Mouse (Mus musculus) bone marrow macrophage, adult 2 months (primary cell): ENCODE measurements around the gene Cog4. TPM values are rescaled to one million over a fixed set of nuclear protein-coding genes. Genes with fewer than 3 reads are reported as not detected.
"Not testable (repeated sequence)": the region's sequence is repeated elsewhere in the genome, so short reads cannot be mapped to it uniquely, and the experiment has no call there.

Source experiments
- H3K27ac ChIP-seq: 2 replicates; pipeline ENCODE4 v1.5.1; 2012; ENCODE audit warnings: low read depth, low read length; ENCODE audit not compliant: insufficient read depth
- H3K4me1 ChIP-seq: 2 replicates; pipeline ENCODE4 v1.6.1; 2012; ENCODE audit warnings: low read length; ENCODE audit not compliant: control insufficient read depth, insufficient read depth
- H3K4me3 ChIP-seq: 2 replicates; pipeline ENCODE4 v1.5.1; 2012; ENCODE audit warnings: mild to moderate bottlenecking, low read length, moderate library complexity; ENCODE audit not compliant: insufficient read depth
- CTCF ChIP-seq: IDR thresholded peaks from 2 replicates; pipeline ENCODE4 v1.5.1; 2012; ENCODE audit warnings: low read depth, mild to moderate bottlenecking, low read length, moderate library complexity
- POLR2A ChIP-seq: IDR thresholded peaks from 2 replicates; pipeline ENCODE4 v1.6.1; 2012; ENCODE audit warnings: mild to moderate bottlenecking, low read depth, low read length, borderline replicate concordance
- polyA plus RNA-seq: library from polyadenylated mRNA; stranded (reverse); fragments of >200 nt; gene quantifications from 2 replicates; pipeline ENCODE4 v1.2.4, GENCODE M21; 2012; ENCODE audit not compliant: missing spikeins, insufficient read depth, insufficient read length

Cog4 gene
- polyA plus RNA-seq, 1 experiment, result 33.5 TPM

DNA sequence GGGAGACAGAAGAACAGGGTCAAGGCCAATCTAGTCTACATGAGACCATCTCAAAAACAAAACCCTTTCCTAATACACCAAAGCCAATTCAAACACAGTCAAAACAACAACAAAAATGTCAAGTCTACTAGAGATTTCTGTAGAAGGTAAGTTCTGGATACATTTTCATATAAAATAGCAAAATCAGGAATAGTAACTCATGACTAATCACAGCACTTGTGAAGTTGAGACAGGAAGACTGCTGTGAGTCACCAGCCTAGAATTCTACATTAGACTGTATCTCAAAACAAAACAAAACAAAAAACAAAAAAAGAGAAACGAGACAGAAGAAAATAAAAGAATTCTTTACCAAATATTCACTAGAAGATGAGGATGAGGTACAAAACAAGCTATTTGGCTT, 21.5 kb upstream of the Cog4 start:
- no peak for TF ChIP-seq POLR2A
- no peak for TF ChIP-seq CTCF
- Histone ChIP-seq H3K4me1 (peaks cover 12% of the 10 kb centered on the region), H3K4me3 (no peak overlapping the region), H3K27ac (no peak overlapping the region; the same call in 1 of the 2 replicates)

- TF ChIP-seq CTCF (no peak), POLR2A (no peak)
- Histone ChIP-seq H3K4me1 (peaks cover 12% of the 10 kb centered on the region), H3K4me3 (no peak overlapping the region), H3K27ac (no peak overlapping the region)
These were observed 17.9 kb upstream of the Cog4 start for GRCm38 (mm10) chr8:110828511-110828910.

GRCm38 (mm10) chr8:110831956-110832355, 14.4 kb upstream of the Cog4 start:
- Histone ChIP-seq H3K27ac (no peak overlapping the region), H3K4me3 (no peak overlapping the region), H3K4me1 (peaks cover 4% of the 10 kb centered on the region; the same call in 1 of the 2 replicates)
- TF ChIP-seq CTCF, result no peak

DNA sequence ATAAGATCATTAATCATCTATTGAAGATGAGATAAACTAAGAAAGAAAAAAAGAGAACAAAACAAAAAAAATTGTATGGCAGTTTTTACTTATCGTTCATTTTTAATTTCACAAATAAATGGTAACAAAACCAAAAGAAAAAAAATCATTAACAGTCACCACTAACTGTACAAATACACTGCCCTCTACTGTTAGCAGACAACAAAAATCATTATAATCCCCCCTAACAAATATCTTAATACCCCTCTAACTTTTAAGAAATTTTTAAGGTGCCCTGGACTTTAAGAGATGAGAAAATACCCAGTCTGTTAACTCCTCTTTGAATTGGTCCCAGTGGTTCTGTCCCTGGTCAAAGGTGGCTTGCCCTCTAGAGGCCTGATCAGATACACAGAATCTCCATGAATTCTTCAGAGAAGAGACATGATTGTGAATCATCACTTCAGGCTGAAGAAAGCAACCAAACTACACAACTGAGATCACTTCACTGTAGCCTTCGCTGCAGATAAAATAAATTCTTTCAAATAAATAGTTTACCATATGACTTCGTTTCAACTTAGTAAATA, 4.3 kb upstream of the Cog4 start:
- Histone ChIP-seq H3K4me3 (no peak overlapping the region), H3K27ac (no peak overlapping the region), H3K4me1 (peaks cover 4% of the 10 kb centered on the region; the same call in 1 of the 2 replicates)
- TF ChIP-seq POLR2A, result no peak
- no peak for TF ChIP-seq CTCF

DNA sequence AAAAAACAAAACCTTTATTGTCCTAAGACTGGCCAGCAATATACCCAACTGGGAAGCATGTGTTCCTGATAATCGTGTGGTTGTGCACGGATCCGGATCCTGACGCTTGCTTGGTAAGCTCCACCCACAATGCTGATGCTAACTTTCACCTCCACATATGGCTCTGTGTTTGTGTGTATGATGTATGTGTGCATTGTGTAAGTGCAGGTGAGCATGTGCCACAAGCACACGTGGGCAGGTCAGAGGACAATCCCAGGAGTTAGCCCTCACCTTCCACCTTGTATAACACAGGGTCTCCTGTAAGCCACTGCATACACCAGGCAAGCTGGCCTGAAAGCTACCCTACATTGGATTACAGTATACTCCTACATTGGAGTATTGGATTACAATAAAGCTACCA, 3.2 kb upstream of the Cog4 start:
- peaks cover 7% of the 10 kb centered on the region; the same call in 1 of the 2 replicates for H3K4me1 ChIP-seq
- no peak overlapping the region for H3K27ac ChIP-seq
- H3K4me3 ChIP-seq, result no peak overlapping the region
- TF ChIP-seq CTCF, result no peak
- TF ChIP-seq POLR2A, result no peak

- Histone ChIP-seq H3K4me3 (peak overlapping the region; percentile 45; the same call in 1 of the 2 replicates), H3K27ac (no peak overlapping the region), H3K4me1 (peaks cover 9% of the 10 kb centered on the region; the same call in 1 of the 2 replicates)
- TF ChIP-seq POLR2A, result no peak
- no peak for TF ChIP-seq CTCF
These were observed 1.5 kb upstream of the Cog4 start for GRCm38 (mm10) chr8:110844941-110845340.

- Histone ChIP-seq H3K4me3 (peak overlapping the region; percentile 80), H3K27ac (peak overlapping the region; percentile 75), H3K4me1 (peaks cover 9% of the 10 kb centered on the region; the same call in 1 of the 2 replicates)
- TF ChIP-seq POLR2A (no peak), CTCF (no peak)
These were observed 487 bp upstream of the Cog4 start for GRCm38 (mm10) chr8:110845821-110846404.

GRCm38 (mm10) chr8:110847171-110847549, 760 bp downstream of the Cog4 start:
- TF ChIP-seq POLR2A, result no peak
- TF ChIP-seq CTCF, result no peak
- H3K4me1 ChIP-seq, result peaks cover 9% of the 10 kb centered on the region; the same call in 1 of the 2 replicates
- peak overlapping the region; percentile 73 for H3K4me3 ChIP-seq
- H3K27ac ChIP-seq, result peak overlapping the region; percentile 75

- no peak for TF ChIP-seq CTCF
- peaks cover 9% of the 10 kb centered on the region; the same call in 1 of the 2 replicates for H3K4me1 ChIP-seq
- H3K27ac ChIP-seq, result peak overlapping the region; percentile 75; the same call in 1 of the 2 replicates
- peak overlapping the region; percentile 73 for H3K4me3 ChIP-seq
These were observed 1.5 kb downstream of the Cog4 start for GRCm38 (mm10) chr8:110847645-110848495.

DNA sequence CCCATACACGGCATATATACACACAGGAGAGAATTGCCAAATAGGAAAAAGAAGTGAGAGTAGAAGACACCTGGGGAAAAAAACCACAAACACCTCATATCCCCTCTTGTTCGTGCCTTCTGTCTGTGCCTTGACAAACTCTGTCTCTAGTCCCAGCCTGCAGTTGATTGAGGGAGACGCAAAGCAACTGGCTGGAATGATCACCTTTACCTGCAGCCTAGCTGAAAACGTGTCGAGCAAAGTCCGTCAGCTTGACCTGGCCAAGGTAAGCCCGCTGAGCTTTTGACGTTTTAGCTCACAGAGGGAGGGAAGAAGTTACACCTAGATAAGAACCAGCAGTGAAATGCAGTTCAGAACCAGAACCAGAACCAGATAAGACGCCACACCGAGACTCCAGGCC, 4.8 kb downstream of the Cog4 start:
- no peak overlapping the region for H3K4me3 ChIP-seq
- H3K27ac ChIP-seq, result no peak overlapping the region
- peaks cover 6% of the 10 kb centered on the region; the same call in 1 of the 2 replicates for H3K4me1 ChIP-seq
- TF ChIP-seq POLR2A, result no peak
- TF ChIP-seq CTCF, result no peak

GRCm38 (mm10) chr8:110856073-110856472, 9.7 kb downstream of the Cog4 start:
- not testable (repeated sequence) for H3K4me1 ChIP-seq, H3K27ac ChIP-seq, H3K4me3 ChIP-seq
